In genomic region chr1:18976705-18977309, GRCm38 (mm10) we compare ENCODE assay signal across 11 mouse cellular contexts.
DNase-seq lines count a peak whose midpoint lies in the region; TF ChIP-seq lines count a peak whose summit lies in the region.
"Had no signal": no experiment of that assay in that cellular context is flagged by ENCODE, and none has a peak within 500 bp of the region (broad histone marks: within the 10 kb centered on the region; RNA-seq: fewer than 3 reads in every experiment).

No protein-coding gene starts in this region.

- peak; percentile 56 for DNase-seq in embryo, embryonic 11 days
- DNase-seq in embryo, embryonic 9.5 days (ENCODE audit: extremely low spot score), result no peak
- no peak for DNase-seq in left cerebral cortex, adult 2 months (ENCODE audit: extremely low spot score in 1 of 2, low spot score in 2 of 2)
- no peak for DNase-seq in left cerebral cortex, postnatal 36 days (ENCODE audit: low spot score in 2 of 2)
- DNase-seq in brain, embryonic 18.5 days (ENCODE audit: low read depth, low spot score), result peak; percentile 34
- DNase-seq in retina, adult 2 months (ENCODE audit: low read depth, low spot score), result peak; percentile 13
- DNase-seq in urinary bladder, adult 2 months (ENCODE audit: low spot score), result no peak
- DNase-seq in kidney, postnatal 25 days, result no peak
- DNase-seq: right cerebral cortex, adult 18-20 months; thymus, adult 18-20 months had no signal

- TF ChIP-seq CTCF in left cerebral cortex, adult 2 months (IDR thresholded peaks at IDR 0.05), result peak; percentile 75

- intact Hi-C loops in left cerebral cortex, adult 2 months (cut with DNase I), result loop anchor here (2.0 to 10.0 kb wide), 2 partner anchors 392 to 618 kb away; no protein-coding TSS in a partner anchor
- intact Hi-C loops in left cerebral cortex, postnatal 36 days (cut with DNase I), result loop anchor here (2.0 to 5.0 kb wide), 2 partner anchors 130 to 616 kb away; no protein-coding TSS in a partner anchor

- no peak overlapping the region for H3K27ac ChIP-seq in left cerebral cortex, adult 2 months
- H3K27ac ChIP-seq: heart, embryonic 15.5 days had no signal

- H3K4me3 ChIP-seq in left cerebral cortex, adult 2 months, result peak overlapping the region; percentile 24
- H3K4me3 ChIP-seq: heart, embryonic 15.5 days had no signal

Comparison
In these comparisons a context has a peak if more than half of its experiments do, and no peak if none do; other contexts are left out.
1. DNase-seq: peak in embryo, embryonic 11 days (single experiment), brain, embryonic 18.5 days (single experiment) and retina, adult 2 months (single experiment); none in embryo, embryonic 9.5 days (single experiment), left cerebral cortex, adult 2 months (0 of 2), left cerebral cortex, postnatal 36 days (0 of 2), urinary bladder, adult 2 months (single experiment) and kidney, postnatal 25 days (0 of 2).